Mouse (Mus musculus) right cerebral cortex, postnatal 10 days (tissue): ENCODE data around the gene Zfc3h1.

Experiments used
- DNase-seq, 2 experiments: peaks; one replicate each; pipeline ENCODE4 v3.0.0; 2021; ENCODE audit warnings: low spot score in 2 of 2

Gene Zfc3h1

DNA sequence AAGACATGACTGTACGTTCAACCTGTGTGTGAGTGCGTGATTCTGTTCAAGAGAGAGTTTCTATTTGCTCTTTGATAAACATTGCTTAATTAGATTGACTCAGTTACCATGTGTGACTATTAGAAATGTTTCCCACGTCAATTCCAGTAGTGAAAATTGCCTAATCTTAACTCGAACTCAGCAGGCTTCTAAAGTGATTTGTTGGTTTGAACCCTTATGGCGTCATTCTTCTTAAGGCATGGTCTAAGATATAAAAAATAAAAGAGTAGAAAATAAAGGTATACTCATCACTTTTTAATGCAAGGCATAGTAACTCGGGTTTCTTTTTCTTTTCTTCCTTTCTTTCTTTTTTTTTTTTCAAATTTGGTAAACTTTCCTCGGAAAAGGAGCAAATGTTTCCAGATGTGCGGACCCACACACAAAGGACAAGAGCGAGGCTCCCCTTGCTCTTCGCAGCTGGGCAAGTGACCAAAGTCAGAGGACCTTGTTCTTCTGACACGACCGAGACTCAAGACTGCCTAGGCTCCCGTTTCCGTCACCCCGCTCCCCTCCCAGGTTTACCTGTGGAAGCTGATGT is 1.0 kb upstream of the Zfc3h1 start:
- DNase-seq, result no peak

- DNase-seq, result peak; percentile 62 to 71
Observed at GRCm38 (mm10) chr10:115385018-115386002, 551 bp downstream of the Zfc3h1 start.

- DNase-seq, result no peak
Observed at GRCm38 (mm10) chr10:115387891-115388290, 3.1 kb downstream of the Zfc3h1 start.

- DNase-seq, result no peak
Observed at GRCm38 (mm10) chr10:115391076-115391475, 6.3 kb downstream of the Zfc3h1 start.

GRCm38 (mm10) chr10:115391896-115392295 is 7.1 kb downstream of the Zfc3h1 start:
- DNase-seq, result no peak

GRCm38 (mm10) chr10:115406393-115406792 is 21.6 kb downstream of the Zfc3h1 start:
- peak; percentile 53 to 75 for DNase-seq

- DNase-seq, result no peak
Observed at GRCm38 (mm10) chr10:115413496-115413895, 28.7 kb downstream of the Zfc3h1 start.

GRCm38 (mm10) chr10:115414056-115414455 is 29.3 kb downstream of the Zfc3h1 start:
- DNase-seq, result no peak

GRCm38 (mm10) chr10:115421976-115422375 is 37.2 kb downstream of the Zfc3h1 start:
- no peak for DNase-seq

DNA sequence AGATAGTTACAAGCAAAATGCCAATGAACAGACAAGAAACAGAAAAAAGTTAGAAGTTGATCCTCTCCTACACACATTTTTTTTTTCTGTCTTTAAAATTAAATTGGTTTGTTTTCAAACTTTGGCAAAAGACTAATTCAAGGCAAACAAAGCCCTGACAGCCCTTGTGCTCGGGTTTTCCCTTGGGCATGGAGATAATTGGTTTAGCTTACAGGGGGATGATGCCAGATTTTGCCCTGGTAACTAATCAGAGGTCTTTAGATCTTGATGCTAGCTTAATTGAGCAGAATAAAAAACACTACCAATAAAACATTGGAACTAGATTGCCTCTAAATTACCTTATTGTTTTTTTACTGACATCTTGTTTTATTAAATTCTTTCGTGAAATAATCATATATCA is 40.6 kb downstream of the Zfc3h1 start:
- no peak for DNase-seq

- no peak for DNase-seq
Observed at GRCm38 (mm10) chr10:115437286-115437685, 52.5 kb downstream of the Zfc3h1 start.

- DNase-seq, result no peak
Observed at GRCm38 (mm10) chr10:115448614-115449013, 63.9 kb downstream of the Zfc3h1 start.

- no peak for DNase-seq
Observed at GRCm38 (mm10) chr10:115457368-115458021, 72.7 kb downstream of the Zfc3h1 start.

GRCm38 (mm10) chr10:115462646-115463045 is 77.9 kb downstream of the Zfc3h1 start:
- DNase-seq, result no peak

DNA sequence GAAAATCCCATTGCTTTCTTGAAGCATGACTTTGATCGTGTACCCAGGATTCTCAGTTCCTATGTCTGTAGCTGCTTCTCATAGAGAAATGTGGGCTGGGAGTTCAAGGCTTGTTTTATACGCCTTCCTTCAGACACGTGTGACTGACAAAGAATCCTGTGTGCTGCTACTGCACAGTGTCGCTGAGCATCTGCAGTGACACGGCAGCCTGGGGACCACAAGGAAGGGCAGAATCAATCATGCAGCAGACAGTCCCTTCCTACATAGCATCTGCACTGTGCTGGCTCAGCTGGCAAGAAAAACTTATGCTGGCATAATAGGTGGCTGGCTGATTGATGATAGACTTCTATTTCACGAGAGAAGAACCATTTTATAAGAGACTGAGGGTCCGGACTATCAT is 80.3 kb downstream of the Zfc3h1 start:
- no peak for DNase-seq

DNA sequence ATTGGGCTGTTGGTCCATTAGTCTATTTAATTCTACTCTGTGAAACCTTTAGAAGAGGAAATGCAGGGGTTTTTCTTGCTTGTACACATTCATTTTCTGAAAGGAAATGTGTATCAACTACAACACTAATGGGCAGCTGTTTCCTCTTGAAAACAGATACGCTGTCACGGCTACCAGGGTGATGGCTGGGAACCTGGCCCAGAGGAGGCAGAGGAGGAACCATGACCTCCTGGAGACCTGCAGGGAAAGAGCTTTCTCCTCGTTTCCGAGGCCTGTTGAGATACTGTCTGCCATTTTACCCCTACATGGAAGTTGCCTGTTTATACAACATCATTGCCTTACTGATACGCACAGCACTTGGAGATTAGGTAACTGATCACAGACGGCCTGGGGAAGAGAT is 81.0 kb downstream of the Zfc3h1 start:
- no peak for DNase-seq

DNA sequence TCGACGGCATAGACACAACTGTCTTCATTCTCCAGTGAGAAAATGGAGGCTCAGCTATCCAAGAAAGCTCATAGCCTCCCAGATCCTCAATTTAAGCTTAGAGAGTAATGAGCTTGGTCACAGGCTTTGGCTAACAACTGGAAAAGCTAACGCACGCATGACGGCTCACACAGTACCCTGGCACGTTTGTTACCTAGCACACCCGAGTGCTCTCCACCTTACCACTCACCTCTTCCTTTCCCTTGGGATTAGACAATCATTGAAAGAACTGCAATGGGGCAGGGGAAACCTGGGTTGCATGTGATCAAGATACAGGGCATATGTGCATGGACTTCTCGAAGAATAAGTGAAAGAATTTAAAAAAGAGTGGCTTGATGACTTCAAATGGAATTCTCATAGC is 83.2 kb downstream of the Zfc3h1 start:
- no peak for DNase-seq

- DNase-seq, result no peak
Observed at GRCm38 (mm10) chr10:115468632-115469031, 83.9 kb downstream of the Zfc3h1 start.

GRCm38 (mm10) chr10:115469040-115469439 is 84.3 kb downstream of the Zfc3h1 start:
- DNase-seq, result peak in 1 of 2 experiments; percentile 30

- no peak for DNase-seq
Observed at GRCm38 (mm10) chr10:115470621-115471334, 86.0 kb downstream of the Zfc3h1 start.

DNA sequence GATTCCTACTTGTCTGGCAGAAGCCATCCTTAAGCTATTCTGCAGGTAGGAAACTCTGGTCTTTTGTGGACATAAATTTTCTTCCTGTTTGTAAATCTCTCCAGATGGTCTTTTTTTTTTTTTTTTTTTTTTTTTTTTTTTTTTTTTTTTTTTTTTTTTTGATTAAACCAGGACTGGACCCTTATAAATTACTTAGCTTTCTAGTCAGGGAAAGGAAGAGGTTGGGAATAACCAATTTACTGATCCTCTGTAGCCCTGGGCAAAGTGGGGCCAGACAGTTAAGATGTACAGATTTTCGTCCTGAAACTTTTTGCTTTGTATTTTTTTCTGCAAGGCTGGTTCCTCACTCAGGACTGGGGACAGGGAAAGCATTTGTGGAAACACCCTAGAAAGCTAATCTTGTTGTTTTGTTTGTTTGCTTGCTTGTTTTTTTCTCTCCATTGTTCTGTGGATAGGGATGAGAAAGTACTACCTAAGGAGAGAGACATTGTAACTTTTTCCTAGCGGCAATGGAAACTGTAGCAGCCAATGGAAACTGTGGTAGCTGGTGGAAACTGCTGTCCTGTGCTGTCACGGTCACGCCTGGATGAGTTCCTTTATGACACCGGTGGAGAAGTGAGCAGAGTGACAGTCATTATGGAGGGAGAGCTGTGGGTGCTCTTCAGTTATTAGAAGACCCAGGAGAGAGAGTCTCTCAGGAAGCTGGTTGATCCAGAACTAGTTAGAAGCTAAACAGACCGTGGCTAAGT is 88.6 kb downstream of the Zfc3h1 start:
- no peak for DNase-seq
